Mouse (Mus musculus): Measurements from ENCODE around the gene Mapk8.

Gene Mapk8

DNA sequence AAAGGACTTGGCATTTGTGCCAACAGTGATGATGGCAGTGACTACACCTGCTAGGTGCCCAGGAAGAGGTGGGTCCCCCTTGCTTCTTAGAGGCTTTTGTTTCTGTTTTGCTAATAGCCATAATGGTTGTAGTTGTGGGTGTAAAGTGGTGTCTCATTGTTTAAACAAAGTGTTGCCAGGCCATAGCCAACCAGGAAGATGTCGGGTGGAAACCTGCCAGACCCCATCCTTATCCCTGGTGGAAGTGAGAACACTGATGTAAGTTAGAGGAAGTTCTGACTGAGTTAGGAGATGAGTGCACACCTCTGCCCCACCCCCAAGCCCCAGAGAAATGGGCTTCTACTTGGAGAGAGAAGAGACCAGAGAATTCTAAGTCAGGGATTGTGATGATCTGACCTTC lies 98.8 kb downstream of the Mapk8 start:
- DNase-seq (ENCODE audit: low spot score in 2 of 2): no peak

DNA sequence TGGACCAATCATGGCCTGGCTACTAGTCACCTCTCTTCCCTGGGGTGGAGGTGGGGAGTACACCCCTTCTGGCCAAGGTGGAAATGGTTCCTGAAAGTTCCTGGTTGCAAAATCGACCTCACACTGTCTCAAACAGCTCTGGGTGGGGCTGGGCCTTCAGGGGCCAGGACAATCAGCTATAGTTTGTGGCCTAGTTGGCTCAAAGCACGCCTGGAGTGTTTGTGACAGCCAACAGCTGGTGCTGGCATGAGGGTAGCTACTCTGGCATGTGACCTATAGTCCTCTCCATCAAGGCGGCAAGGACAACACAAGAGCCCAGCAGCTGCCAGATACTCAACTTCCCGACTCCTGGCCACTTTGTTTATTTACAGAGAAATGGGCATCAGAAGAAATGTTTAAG lies 99.2 kb downstream of the Mapk8 start:
- no peak for DNase-seq (ENCODE audit: low spot score in 2 of 2)

DNA sequence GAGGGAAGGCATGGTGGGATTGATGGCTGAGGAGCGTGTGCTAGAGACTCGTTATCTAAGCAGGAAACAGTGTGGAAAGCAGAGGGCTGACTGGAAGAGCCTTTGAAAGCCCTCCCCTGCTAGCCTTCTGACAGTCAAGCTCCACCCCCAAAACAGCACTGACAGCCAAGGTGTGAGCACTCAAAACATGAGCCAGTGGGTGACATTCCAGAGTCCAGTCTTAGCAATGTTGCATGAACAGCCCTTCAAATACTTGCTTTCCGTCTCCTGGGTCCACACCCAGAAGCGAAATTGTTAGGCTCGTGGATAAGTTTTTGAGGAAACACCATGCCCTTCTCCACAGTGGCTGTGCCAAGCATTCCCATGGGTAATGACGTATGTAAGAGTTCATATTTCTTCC lies 100.4 kb downstream of the Mapk8 start:
- no peak for DNase-seq (ENCODE audit: low spot score in 2 of 2)

DNA sequence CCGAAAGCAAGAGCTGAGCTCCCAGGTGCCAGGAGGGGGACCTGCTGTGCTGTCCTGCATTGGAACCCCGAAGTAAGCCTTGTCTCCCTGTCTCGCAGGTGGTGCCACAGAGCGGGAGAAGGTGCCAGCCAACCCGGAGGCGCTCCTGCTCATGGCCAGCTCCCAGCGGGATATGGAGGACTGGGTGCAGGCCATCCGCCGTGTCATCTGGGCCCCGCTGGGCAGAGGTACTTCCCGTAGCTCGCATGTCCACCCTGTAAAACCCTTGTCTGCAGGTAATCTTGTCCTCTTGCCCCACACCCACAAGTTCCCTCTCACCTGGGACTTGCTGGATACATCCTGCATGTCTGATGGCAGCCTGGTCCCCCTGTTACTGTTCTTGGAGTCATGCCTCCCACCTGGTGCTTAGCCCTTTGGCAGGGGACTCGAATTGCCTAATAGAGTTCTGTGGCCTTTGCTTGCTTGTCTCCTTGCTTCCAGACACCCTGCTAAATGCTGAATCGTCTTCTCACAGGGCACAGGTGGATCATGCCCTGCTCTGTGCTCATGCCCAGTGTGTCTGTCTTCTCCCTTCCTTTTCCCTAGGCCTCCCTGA lies 103.7 kb downstream of the Mapk8 start:
- no peak for DNase-seq (ENCODE audit: low spot score in 2 of 2)

DNA sequence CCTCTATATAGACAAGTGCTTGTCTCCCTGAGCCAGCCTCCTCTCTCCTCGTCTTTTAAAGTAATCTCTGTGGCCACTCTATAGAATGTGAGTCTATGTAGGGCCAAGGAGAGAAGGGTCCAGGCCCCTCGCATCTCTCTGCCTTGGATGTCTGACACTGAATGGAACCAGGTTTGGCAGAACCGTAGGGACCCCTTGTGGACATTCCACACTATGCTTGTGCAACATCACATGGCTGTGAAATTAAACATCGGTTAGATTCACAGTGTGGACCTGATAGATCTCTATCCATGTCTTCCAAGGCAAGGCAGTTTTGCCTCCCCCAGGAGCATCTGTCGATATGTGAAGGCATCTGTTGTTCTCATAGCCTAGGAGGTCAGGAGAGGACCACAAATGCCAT lies 108.3 kb downstream of the Mapk8 start:
- DNase-seq (ENCODE audit: low spot score in 2 of 2): no peak

DNA sequence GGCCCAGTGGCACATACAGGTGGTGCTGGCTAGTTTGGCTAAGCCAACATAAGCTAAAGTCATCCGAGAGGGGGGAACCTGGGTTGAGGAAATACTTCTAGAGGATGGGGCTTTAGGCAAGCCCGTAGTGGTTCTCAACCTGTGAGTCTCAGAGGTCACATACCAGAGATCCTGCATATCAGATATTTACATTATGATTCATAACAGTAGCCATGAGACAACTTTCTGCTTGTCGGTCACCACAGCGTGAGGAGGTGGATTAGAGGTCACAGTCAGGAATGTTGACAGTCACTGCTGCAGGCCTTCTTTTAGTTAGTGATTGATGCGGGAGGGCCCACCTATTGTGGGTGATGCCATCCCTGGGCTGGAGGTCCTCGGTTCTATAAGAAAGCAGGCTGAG lies 111.2 kb downstream of the Mapk8 start:
- no peak for DNase-seq (ENCODE audit: low spot score in 2 of 2)

DNA sequence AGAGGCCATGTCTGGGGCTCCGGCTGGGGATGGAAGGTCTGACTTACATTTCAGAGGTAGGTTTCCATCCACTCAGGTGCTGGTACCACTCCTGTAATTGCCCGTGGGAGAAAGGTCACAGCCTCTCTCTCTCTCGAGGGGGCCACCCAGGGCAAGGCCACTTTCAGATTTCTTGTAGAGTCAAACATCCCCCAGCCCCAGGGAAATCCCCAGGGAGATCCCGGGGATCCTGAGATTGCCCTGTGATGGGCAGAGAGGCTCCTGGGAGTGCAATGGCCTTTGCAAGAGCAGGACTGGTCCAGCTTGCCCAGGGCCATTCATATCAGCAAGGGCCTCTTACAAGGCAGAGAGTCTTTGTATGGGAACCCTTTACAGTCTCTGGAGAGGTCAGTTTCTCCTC lies 112.6 kb downstream of the Mapk8 start:
- DNase-seq (ENCODE audit: low spot score in 2 of 2): no peak

DNA sequence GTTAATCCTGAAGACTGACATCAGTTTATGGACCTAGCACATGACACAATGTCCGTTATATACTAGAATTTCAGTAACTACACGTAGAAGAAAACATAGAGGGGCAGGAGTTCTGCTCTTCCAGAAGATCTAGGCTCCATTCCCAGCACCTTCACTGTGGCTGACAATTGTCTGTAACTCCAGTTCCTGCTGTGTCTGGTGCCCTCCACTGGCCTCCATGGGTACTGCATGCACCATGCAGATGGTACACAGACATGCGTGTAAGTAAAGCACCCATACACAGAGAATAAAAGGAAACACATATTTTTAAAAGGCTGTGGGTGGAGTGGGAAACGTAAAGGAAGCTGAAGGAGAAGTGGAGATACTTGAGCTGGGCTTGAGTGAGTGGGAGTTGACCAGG lies 113.1 kb downstream of the Mapk8 start:
- no peak for DNase-seq (ENCODE audit: low spot score in 2 of 2)

DNA sequence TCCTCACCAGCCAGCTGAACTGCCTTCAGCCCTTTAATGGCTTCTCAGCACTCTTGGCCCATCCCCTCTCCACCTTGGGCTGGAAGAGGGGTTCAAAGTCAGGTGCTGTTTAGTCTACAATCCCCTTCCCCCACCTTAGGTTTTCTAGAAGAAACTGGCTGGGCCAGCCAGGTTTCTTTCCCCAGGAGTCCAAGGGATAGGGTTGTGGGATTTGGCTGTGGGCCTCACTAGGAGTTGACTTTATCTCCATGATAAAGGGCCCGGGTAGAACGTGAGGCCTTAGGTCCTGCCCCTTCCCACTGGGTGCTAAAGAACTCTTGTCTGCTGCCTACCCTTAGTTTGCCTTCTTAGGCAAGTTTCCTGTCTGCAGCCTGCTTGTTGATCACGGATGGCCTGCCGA lies 115.3 kb downstream of the Mapk8 start:
- DNase-seq (ENCODE audit: low spot score in 2 of 2): no peak

DNA sequence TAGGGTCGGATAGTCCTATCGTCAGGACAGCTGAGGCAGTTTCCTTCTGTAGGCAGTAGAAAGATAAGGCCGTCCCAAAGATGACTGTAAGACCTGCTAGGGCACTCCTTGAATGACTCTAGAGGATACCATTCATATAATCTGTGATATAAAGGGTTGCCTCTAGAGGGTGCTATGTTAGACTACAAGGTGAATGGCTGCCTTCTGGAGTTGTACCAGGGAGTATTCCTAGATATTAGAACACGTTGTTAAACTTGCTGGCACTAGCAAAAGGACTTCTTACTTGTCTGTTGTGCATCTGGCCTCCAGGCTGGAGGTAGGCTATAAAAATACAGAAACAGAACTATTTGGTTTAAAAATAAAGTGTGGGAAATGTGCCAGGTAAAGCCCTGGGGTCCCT lies 116.0 kb downstream of the Mapk8 start:
- DNase-seq (ENCODE audit: low spot score in 2 of 2): no peak

DNA sequence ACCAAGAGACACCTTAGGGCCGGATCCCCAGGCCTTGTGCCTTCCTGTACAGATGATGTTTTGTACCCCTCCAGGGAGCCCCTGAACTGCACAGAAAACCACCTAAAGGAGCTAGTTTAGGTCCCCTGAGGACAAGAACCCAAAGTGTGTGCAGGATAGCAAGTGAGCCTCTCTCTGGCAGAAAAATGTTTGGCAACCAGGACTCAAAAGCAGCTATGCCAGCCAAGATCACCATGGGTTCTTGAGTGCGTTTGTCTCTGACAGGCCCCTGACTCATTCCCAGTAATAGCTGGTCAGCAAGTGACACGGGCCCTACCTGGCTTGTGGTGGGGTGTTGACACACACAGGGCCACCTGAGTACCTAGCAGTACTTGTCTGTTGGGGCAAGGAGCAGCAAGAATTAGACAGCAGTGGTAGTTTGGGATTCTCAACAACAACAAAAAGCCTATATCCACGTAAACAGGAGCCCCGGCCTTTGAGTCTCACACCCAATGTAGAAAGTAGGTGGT lies 117.6 kb downstream of the Mapk8 start:
- no peak for DNase-seq (ENCODE audit: low spot score in 2 of 2)

DNA sequence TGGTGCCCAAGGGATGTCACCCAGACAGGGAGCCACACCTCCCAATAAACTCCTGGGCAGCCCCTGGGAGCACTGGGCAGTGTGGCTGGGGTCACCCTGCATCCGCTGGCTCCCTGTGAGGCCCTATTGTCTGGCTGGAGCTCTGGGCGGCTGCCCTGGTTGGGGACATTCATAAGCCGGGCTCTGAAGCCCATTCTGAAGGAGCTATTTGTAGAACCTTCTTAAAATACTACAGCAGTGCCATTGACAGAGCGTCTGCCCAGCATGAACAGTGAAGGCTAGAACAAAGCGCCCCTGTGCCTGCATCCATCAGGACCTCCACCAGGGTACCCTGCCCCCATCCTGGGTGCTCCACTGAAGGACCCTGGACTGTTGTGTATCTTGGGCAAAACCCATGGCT lies 118.6 kb downstream of the Mapk8 start:
- DNase-seq (ENCODE audit: low spot score in 2 of 2): no peak

Measured in frontal cortex, postnatal 25 days (tissue).